Mouse (Mus musculus) heart, postnatal 0 days (tissue): ENCODE results near the gene Rnf5.

ENCODE experiments used
- CTCF ChIP-seq: IDR thresholded peaks from 2 replicates; pipeline ENCODE4 v1.5.1; 2016; ENCODE audit warnings: antibody characterized with exemption, control low read depth, low read depth
- EP300 ChIP-seq: IDR thresholded peaks from 2 replicates; pipeline ENCODE4 v1.6.1; 2016; ENCODE audit warnings: antibody characterized with exemption, low read depth

- no peak for TF ChIP-seq EP300
- no peak for TF ChIP-seq CTCF
Measured at GRCm38 (mm10) chr17:34590154-34590987, 13.1 kb downstream of the Rnf5 start.
